Mouse (Mus musculus): ENCODE data around the gene Zswim2.
"Not testable (repeated sequence)": the region's sequence is repeated elsewhere in the genome, so short reads cannot be mapped to it uniquely, and the experiment has no call there.

Zswim2 gene

GRCm38 (mm10) chr2:83940931-83941361 is at the start of gene Zswim2:
Zswim2 (minus strand) TSS chr2:83941228.
- no peak for DNase-seq (ENCODE audit: low spot score)

GRCm38 (mm10) chr2:83990253-83990652 is 49.2 kb upstream of the Zswim2 start, which contains the start of gene Gm13691:
Gm13691 (plus strand) TSS chr2:83990553.
- not testable (repeated sequence) for DNase-seq (ENCODE audit: low spot score)

GRCm38 (mm10) chr2:83984443-83984842 is 43.4 kb upstream of the Zswim2 start, which contains the start of gene Gm13697:
Gm13697 (plus strand) TSS chr2:83984743.
- DNase-seq (ENCODE audit: low spot score): not testable (repeated sequence)

- not testable (repeated sequence) for DNase-seq (ENCODE audit: low spot score)
These were observed 37.6 kb upstream of the Zswim2 start, which contains the start of gene Gm13694 for GRCm38 (mm10) chr2:83978633-83979032. Gm13694 (plus strand) TSS chr2:83978933.

GRCm38 (mm10) chr2:83972823-83973222 is 31.8 kb upstream of the Zswim2 start, which contains the start of gene Gm13696:
Gm13696 (plus strand) TSS chr2:83973123.
- not testable (repeated sequence) for DNase-seq (ENCODE audit: low spot score)

GRCm38 (mm10) chr2:83967013-83967412 is 26.0 kb upstream of the Zswim2 start, which contains the start of gene Gm13695:
Gm13695 (plus strand) TSS chr2:83967313.
- not testable (repeated sequence) for DNase-seq (ENCODE audit: low spot score)

- not testable (repeated sequence) for DNase-seq (ENCODE audit: low spot score)
These were observed 20.2 kb upstream of the Zswim2 start, which contains the start of gene Gm13693 for GRCm38 (mm10) chr2:83961203-83961602. Gm13693 (plus strand) TSS chr2:83961503.

- DNase-seq (ENCODE audit: low spot score): not testable (repeated sequence)
These were observed 14.4 kb upstream of the Zswim2 start, which contains the start of gene Gm13698 for GRCm38 (mm10) chr2:83955393-83955792. Gm13698 (plus strand) TSS chr2:83955693.

- DNase-seq (ENCODE audit: low spot score): no peak
These were observed 764 bp upstream of the Zswim2 start for GRCm38 (mm10) chr2:83941792-83942191.

GRCm38 (mm10) chr2:83941378-83941777 is 350 bp upstream of the Zswim2 start:
- DNase-seq (ENCODE audit: low spot score): no peak

- DNase-seq (ENCODE audit: low spot score): no peak
These were observed 11.4 kb downstream of the Zswim2 start for GRCm38 (mm10) chr2:83929478-83930088.

- DNase-seq (ENCODE audit: low spot score): no peak
These were observed 39.0 kb downstream of the Zswim2 start for GRCm38 (mm10) chr2:83901896-83902540.

GRCm38 (mm10) chr2:83893701-83894100 is 47.3 kb downstream of the Zswim2 start:
- DNase-seq (ENCODE audit: low spot score): no peak

- no peak for DNase-seq (ENCODE audit: low spot score)
These were observed 57.1 kb downstream of the Zswim2 start for GRCm38 (mm10) chr2:83883850-83884420.

Measured in spleen, adult 12 weeks (tissue).